Mouse (Mus musculus) midbrain, postnatal 0 days (tissue): ENCODE data around the gene Nufip2. TPM values are rescaled to one million over a fixed set of nuclear protein-coding genes. Genes with fewer than 3 reads are reported as not detected.

Experiments used
- ATAC-seq: fragments of 200-750 bp; cut with Nextera tagmentation; 2 replicates; pipeline ENCODE4 v1.8.0; 2017; ENCODE audit warnings: moderate number of reproducible peaks, mild to moderate bottlenecking, moderate TSS enrichment, moderate library complexity; ENCODE audit not compliant: low FRiP score
- DNase-seq: peaks from one replicate; pipeline ENCODE4 v3.0.0-alpha.2; 2015; ENCODE audit warnings: low spot score
- H3K27ac ChIP-seq: fragments of 300-500 bp; sonication (generic); 2 replicates; pipeline ENCODE4 v1.5.1; 2014; ENCODE audit warnings: low read depth, mild to moderate bottlenecking, low read length, mixed read lengths
- H3K27me3 ChIP-seq: fragments of 300-500 bp; sonication (generic); 2 replicates; pipeline ENCODE4 v1.6.1; 2014; ENCODE audit warnings: low read length, control low read depth, mixed read lengths; ENCODE audit not compliant: insufficient read depth
- H3K36me3 ChIP-seq: fragments of 300-500 bp; sonication (generic); 2 replicates; pipeline ENCODE4 v1.6.1; 2014; ENCODE audit warnings: low read length, control low read depth, mixed read lengths; ENCODE audit not compliant: insufficient read depth
- H3K4me1 ChIP-seq: fragments of 300-500 bp; sonication (generic); 2 replicates; pipeline ENCODE4 v1.6.1; 2014; ENCODE audit warnings: mild to moderate bottlenecking, control low read depth, antibody characterized with exemption, low read length, mixed read lengths; ENCODE audit not compliant: insufficient read depth
- H3K4me2 ChIP-seq: fragments of 300-500 bp; sonication (generic); 2 replicates; pipeline ENCODE4 v1.6.1; 2014; ENCODE audit warnings: low read depth, mild to moderate bottlenecking, low read length, mixed read lengths; ENCODE audit not compliant: poor library complexity, severe bottlenecking
- H3K4me3 ChIP-seq: fragments of 300-500 bp; sonication (generic); 2 replicates; pipeline ENCODE4 v1.5.1; 2014; ENCODE audit warnings: low read depth, mild to moderate bottlenecking, low read length, moderate library complexity
- H3K9ac ChIP-seq: fragments of 300-500 bp; sonication (generic); replicated peaks from 2 replicates; pipeline ENCODE4 v1.6.1; 2014; ENCODE audit warnings: mild to moderate bottlenecking, low read length, moderate library complexity, mixed read lengths; ENCODE audit not compliant: poor library complexity, severe bottlenecking
- H3K9me3 ChIP-seq: fragments of 300-500 bp; sonication (generic); 2 replicates; pipeline ENCODE4 v1.6.1; 2016; ENCODE audit warnings: low read length, control low read depth
- CTCF ChIP-seq: IDR thresholded peaks from 2 replicates; pipeline ENCODE4 v1.5.1; 2016; ENCODE audit warnings: antibody characterized with exemption, mild to moderate bottlenecking
- WGBS: fragments of 180-500 bp; shearing (Covaris S2); extraction: QIAGEN DNeasy Blood & Tissue Kit; methylation state at CpG from one replicate; pipeline ENCODE4 v1.1.7; 2014; 5-methylcytosine and 5-hydroxymethylcytosine counted together
- polyA plus RNA-seq: library from polyadenylated mRNA; unstranded; fragments of >200 nt; fragmentation: Nextera tagmentation; extraction: Ambion mirVana; gene quantifications from 2 replicates; pipeline ENCODE4 v1.2.1, GENCODE M21; 2015
- total RNA-seq: library from RNA; depleted of rRNA; stranded (reverse); fragments of >200 nt; gene quantifications from 2 replicates; pipeline ENCODE4 v1.2.3, GENCODE M21; 2014

Gene Nufip2
- total and polyA plus RNA-seq, 2 experiments from 2014 or later, result 5.3 to 42.9 TPM

- Histone ChIP-seq H3K9ac (no peak overlapping the region), H3K4me2 (no peak overlapping the region), H3K4me1 (no peaks in the 10 kb centered on the region), H3K27me3 (no peaks in the 10 kb centered on the region), H3K36me3 (no peaks in the 10 kb centered on the region), H3K4me3 (no peak overlapping the region), H3K27ac (no peak overlapping the region), H3K9me3 (no peaks in the 10 kb centered on the region)
- peak; percentile 33 for TF ChIP-seq CTCF
- WGBS, result 90% methylated on average over 4 of the region's 4 CpGs
- ATAC-seq, result no peak
- no peak for DNase-seq
These were observed 35.4 kb downstream of the Nufip2 start for GRCm38 (mm10) chr11:77721389-77721788.

- H3K36me3 ChIP-seq, result no peaks in the 10 kb centered on the region
- no peaks in the 10 kb centered on the region for H3K27me3 ChIP-seq
- H3K4me3 ChIP-seq, result no peak overlapping the region
- H3K4me2 ChIP-seq, result no peak overlapping the region
- DNase-seq (peak; percentile 15), ATAC-seq (no peak)
- 64% methylated on average over 7 of the region's 7 CpGs for WGBS
- TF ChIP-seq CTCF, result no peak
- no peak overlapping the region for H3K9ac ChIP-seq
- H3K4me1 ChIP-seq, result no peaks in the 10 kb centered on the region
- H3K9me3 ChIP-seq, result no peaks in the 10 kb centered on the region
- H3K27ac ChIP-seq, result no peak overlapping the region
These were observed 38.8 kb downstream of the Nufip2 start for GRCm38 (mm10) chr11:77724766-77725165.

GRCm38 (mm10) chr11:77725183-77725582 lies 39.2 kb downstream of the Nufip2 start, which contains the start of gene Cryba1:
Cryba1 (minus strand) TSS chr11:77725283.
- no peaks in the 10 kb centered on the region for H3K36me3 ChIP-seq
- no peak within 1 kb of the TSS for H3K27ac ChIP-seq
- H3K4me1 ChIP-seq, result no peaks in the 10 kb centered on the region
- no peak within 1 kb of the TSS for H3K4me2 ChIP-seq
- H3K27me3 ChIP-seq, result no peaks in the 10 kb centered on the region
- DNase-seq (no peak), ATAC-seq (no peak)
- 42% methylated on average over 7 of the region's 7 CpGs for WGBS
- no peaks in the 10 kb centered on the region for H3K9me3 ChIP-seq
- TF ChIP-seq CTCF, result no peak
- no peak within 1 kb of the TSS for H3K4me3 ChIP-seq
- no peak within 1 kb of the TSS for H3K9ac ChIP-seq

- H3K4me1 ChIP-seq, result no peaks in the 10 kb centered on the region
- DNase-seq, result no peak
- no peaks in the 10 kb centered on the region for H3K36me3 ChIP-seq
- H3K27me3 ChIP-seq, result no peaks in the 10 kb centered on the region
- no peak overlapping the region for H3K27ac ChIP-seq
- no peaks in the 10 kb centered on the region for H3K9me3 ChIP-seq
- 43% methylated on average over 2 of the region's 2 CpGs for WGBS
- H3K4me2 ChIP-seq, result no peak overlapping the region
- TF ChIP-seq CTCF, result no peak
- no peak overlapping the region for H3K9ac ChIP-seq
- no peak for ATAC-seq
- no peak overlapping the region for H3K4me3 ChIP-seq
These were observed 42.6 kb downstream of the Nufip2 start for GRCm38 (mm10) chr11:77728587-77728986.

- Histone ChIP-seq H3K4me3 (no peak overlapping the region), H3K27ac (no peak overlapping the region), H3K4me1 (no peaks in the 10 kb centered on the region), H3K4me2 (no peak overlapping the region), H3K27me3 (no peaks in the 10 kb centered on the region), H3K36me3 (no peaks in the 10 kb centered on the region), H3K9ac (no peak overlapping the region), H3K9me3 (no peaks in the 10 kb centered on the region)
- TF ChIP-seq CTCF, result peak; percentile 94
- 2% methylated on average over 6 of the region's 6 CpGs for WGBS
- DNase-seq, result peak; percentile 89
- ATAC-seq, result no peak
These were observed 51.3 kb downstream of the Nufip2 start for GRCm38 (mm10) chr11:77737289-77737688.

- no peaks in the 10 kb centered on the region for H3K9me3 ChIP-seq
- no peak for ATAC-seq
- H3K4me2 ChIP-seq, result no peak overlapping the region
- WGBS, result 58% methylated on average over 7 of the region's 7 CpGs
- H3K27ac ChIP-seq, result no peak overlapping the region
- H3K4me3 ChIP-seq, result no peak overlapping the region
- H3K27me3 ChIP-seq, result no peaks in the 10 kb centered on the region
- TF ChIP-seq CTCF, result no peak
- H3K4me1 ChIP-seq, result no peaks in the 10 kb centered on the region
- no peaks in the 10 kb centered on the region for H3K36me3 ChIP-seq
- DNase-seq, result no peak
- H3K9ac ChIP-seq, result no peak overlapping the region
These were observed 52.6 kb downstream of the Nufip2 start for GRCm38 (mm10) chr11:77738555-77738954.
